9 mouse cellular contexts compared by ENCODE assay signal in the genomic region with DNA sequence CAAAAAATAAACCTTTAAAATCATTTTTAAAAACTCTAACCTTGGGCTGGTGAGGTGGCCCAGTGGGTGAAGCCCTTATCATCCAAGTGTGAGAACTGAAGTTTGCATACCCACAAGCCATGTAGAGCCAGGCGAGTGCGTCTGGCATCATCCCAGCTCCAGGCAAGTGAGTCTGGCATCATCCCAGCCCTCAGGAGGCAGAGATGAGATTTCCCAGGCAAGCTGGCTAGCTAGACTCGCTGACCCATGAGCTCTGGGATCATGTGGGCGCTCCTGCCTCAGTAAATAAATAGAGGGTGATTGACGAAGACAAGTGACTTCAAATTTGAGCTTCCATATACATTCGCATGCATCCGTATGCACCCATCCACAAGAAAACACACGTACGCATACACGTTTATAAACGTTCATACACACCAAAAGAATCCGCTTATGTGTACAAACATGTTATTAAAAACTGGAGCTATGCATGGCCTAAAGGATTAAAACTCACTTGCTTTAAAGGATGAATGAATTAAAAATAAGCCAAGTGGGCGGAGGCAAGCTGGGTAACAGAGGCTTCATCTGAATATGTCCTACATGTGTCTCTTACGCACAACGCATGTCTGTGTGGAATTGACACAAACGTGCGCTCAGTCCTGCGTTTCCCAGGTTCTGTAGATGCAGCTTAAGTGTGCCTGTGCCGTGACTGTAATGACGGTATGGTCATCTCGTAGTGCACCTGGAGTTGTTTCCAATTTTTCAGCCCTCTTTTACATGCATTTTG. TPM values are rescaled to one million over a fixed set of nuclear protein-coding genes. Genes with fewer than 3 reads are reported as not detected.
A peak's percentile ranks its signal among the peaks of the same experiment; 100 is the strongest.
DNase-seq lines count a peak whose midpoint lies in the region; ATAC-seq and TF ChIP-seq lines count a peak whose summit lies in the region.
"Had no signal": no experiment of that assay in that cellular context is flagged by ENCODE, and none has a peak within 500 bp of the region (broad histone marks: within the 10 kb centered on the region; RNA-seq: fewer than 3 reads in every experiment).

No protein-coding gene starts in this region.

- H3K9ac ChIP-seq in forebrain, embryonic 16.5 days (replicated peaks; ENCODE audit: low read depth, low read length), result no peak overlapping the region
- H3K9ac ChIP-seq in hindbrain, embryonic 15.5 days, result no peak overlapping the region
- H3K9ac ChIP-seq in liver, embryonic 11.5 days (ENCODE audit: low read depth, low read length), result no peak overlapping the region
- 0 out of 2 replicates have a peak overlapping the region, but pooled peaks have one; percentile 48 for H3K9ac ChIP-seq in neural tube, embryonic 12.5 days

- peak overlapping the region; percentile 73 for H3K27ac ChIP-seq in brown adipose tissue, adult 24 weeks (replicated peaks; ENCODE audit: low read depth, low read length)
- peak overlapping the region; percentile 86 for H3K27ac ChIP-seq in forebrain, embryonic 16.5 days (ENCODE audit: low read length)
- peak overlapping the region; percentile 82 for H3K27ac ChIP-seq in hindbrain, embryonic 15.5 days (replicated peaks)
- H3K27ac ChIP-seq in liver, embryonic 11.5 days (ENCODE audit: low read depth, low read length), result peak overlapping the region; percentile 20; the same call in 1 of the 2 replicates
- peak overlapping the region; percentile 50; the same call in 1 of the 2 replicates for H3K27ac ChIP-seq in neural tube, embryonic 12.5 days

- H3K27me3 ChIP-seq in Patski, result no peaks in the 10 kb centered on the region
- no peaks in the 10 kb centered on the region for H3K27me3 ChIP-seq in forebrain, embryonic 16.5 days (replicated peaks; ENCODE audit: control insufficient read depth, insufficient read depth, low read length)
- H3K27me3 ChIP-seq in hindbrain, embryonic 15.5 days, result no peaks in the 10 kb centered on the region
- H3K27me3 ChIP-seq in liver, embryonic 11.5 days (replicated peaks; ENCODE audit: control insufficient read depth, insufficient read depth, low read length), result no peaks in the 10 kb centered on the region
- H3K27me3 ChIP-seq in neural tube, embryonic 12.5 days (replicated peaks), result no peaks in the 10 kb centered on the region

- POLR2A ChIA-PET in Patski (lab: Charles Lee), result interaction anchor here (1.3 kb wide), 1 partner anchor 51 kb away, joined by 3 read pairs; no protein-coding TSS in a partner anchor

- no peak overlapping the region for H3K4me3 ChIP-seq in brown adipose tissue, adult 24 weeks (ENCODE audit: insufficient read depth, low read depth, low read length)
- no peak overlapping the region for H3K4me3 ChIP-seq in forebrain, embryonic 16.5 days (replicated peaks; ENCODE audit: low read length)
- H3K4me3 ChIP-seq in hindbrain, embryonic 15.5 days, result no peak overlapping the region
- H3K4me3 ChIP-seq in liver, embryonic 11.5 days (ENCODE audit: low read depth, low read length), result no peak overlapping the region
- H3K4me3 ChIP-seq in neural tube, embryonic 12.5 days, result no peak overlapping the region

- WGBS in forebrain, embryonic 16.5 days, result 58% methylated on average over 21 of the region's 21 CpGs
- WGBS in hindbrain, embryonic 15.5 days, result 62% methylated on average over 21 of the region's 21 CpGs
- 79% methylated on average over 21 of the region's 21 CpGs for WGBS in liver, embryonic 11.5 days
- 81% methylated on average over 21 of the region's 21 CpGs for WGBS in neural tube, embryonic 12.5 days

- no peak for ATAC-seq in Patski
- ATAC-seq in forebrain, embryonic 16.5 days, result peak; percentile 13; the same call in 1 of the 2 replicates
- no peak for ATAC-seq in hindbrain, embryonic 15.5 days (ENCODE audit: low FRiP score, low read depth)
- ATAC-seq in liver, embryonic 11.5 days (replicated peaks; ENCODE audit: low FRiP score), result no peak
- peak; percentile 34; the same call in 1 of the 2 replicates for ATAC-seq in neural tube, embryonic 12.5 days (ENCODE audit: low FRiP score, low read depth)

- in situ Hi-C loops in Patski (cut with MboI; ENCODE audit: low pct_unique_long_range_greater_than_20kb), result no loop called here

- H3K36me3 ChIP-seq in forebrain, embryonic 16.5 days (ENCODE audit: control insufficient read depth, insufficient read depth), result no peaks in the 10 kb centered on the region
- H3K36me3 ChIP-seq in hindbrain, embryonic 15.5 days, result no peaks in the 10 kb centered on the region
- no peaks in the 10 kb centered on the region for H3K36me3 ChIP-seq in liver, embryonic 11.5 days (ENCODE audit: control insufficient read depth, insufficient read depth, low read length)
- H3K36me3 ChIP-seq in neural tube, embryonic 12.5 days, result no peaks in the 10 kb centered on the region

- CTCF ChIA-PET in Patski (lab: Charles Lee), result interaction anchor here (0.8 to 4.0 kb wide), 9 partner anchors 10 to 58 kb away, joined by 3 to 15 read pairs (median 6); a partner anchor contains a TSS

- peaks cover 13% of the 10 kb centered on the region; the same call in 1 of the 2 replicates for H3K4me1 ChIP-seq in brown adipose tissue, adult 24 weeks (ENCODE audit: control insufficient read depth, insufficient read depth, insufficient read length, low read length)
- H3K4me1 ChIP-seq in forebrain, embryonic 16.5 days (replicated peaks; ENCODE audit: control insufficient read depth, insufficient read depth, low read length), result peaks cover 27% of the 10 kb centered on the region
- H3K4me1 ChIP-seq in hindbrain, embryonic 15.5 days (replicated peaks), result peaks cover 45% of the 10 kb centered on the region
- H3K4me1 ChIP-seq in liver, embryonic 11.5 days (replicated peaks; ENCODE audit: control insufficient read depth, insufficient read depth, low read length), result peaks cover 6% of the 10 kb centered on the region; the same call in 1 of the 2 replicates
- H3K4me1 ChIP-seq in neural tube, embryonic 12.5 days, result peaks cover 24% of the 10 kb centered on the region

- peak overlapping the region; percentile 18; the same call in 1 of the 2 replicates for H3K4me2 ChIP-seq in forebrain, embryonic 16.5 days (ENCODE audit: low read length)
- no peak overlapping the region for H3K4me2 ChIP-seq in hindbrain, embryonic 15.5 days
- H3K4me2 ChIP-seq in liver, embryonic 11.5 days, result peak overlapping the region; percentile 30
- peak overlapping the region; percentile 43; the same call in 1 of the 2 replicates for H3K4me2 ChIP-seq in neural tube, embryonic 12.5 days (replicated peaks)

- TF ChIP-seq CTCF in Patski (IDR thresholded peaks at IDR 0.05), result no peak

- peak; percentile 91 for DNase-seq in Patski (ENCODE audit: low read depth, low spot score)
- DNase-seq in liver, embryonic 11.5 days (ENCODE audit: low spot score), result no peak
- DNase-seq in c-Kit-positive CD71-positive TER-119-positive erythroid progenitor cells, embryonic 14.5 days (ENCODE audit: low spot score), result no peak
- DNase-seq in thymus, postnatal 25 days, result no peak

- H3K9me3 ChIP-seq in forebrain, embryonic 16.5 days (ENCODE audit: control insufficient read depth, low read length), result no peaks in the 10 kb centered on the region
- H3K9me3 ChIP-seq in hindbrain, embryonic 15.5 days, result no peaks in the 10 kb centered on the region
- H3K9me3 ChIP-seq in liver, embryonic 11.5 days (ENCODE audit: control insufficient read depth, low read length), result no peaks in the 10 kb centered on the region
- no peaks in the 10 kb centered on the region for H3K9me3 ChIP-seq in neural tube, embryonic 12.5 days
- H3K9me3 ChIP-seq: megakaryocyte, embryonic 14.5 days had no signal

RNA-seq across cellular contexts. Expression of a gene that starts 12.3 kb away (rescaled TPM):
- 66.8 TPM for polyA plus RNA-seq in Patski (2021)
- 3.6 and 5.6 TPM in 2 replicates for polyA plus RNA-seq in brown adipose tissue, adult 24 weeks (2012; ENCODE audit: insufficient read depth, insufficient read length, missing spikeins)
- 6.8 and 8.6 TPM in 2 replicates for polyA plus RNA-seq in forebrain, embryonic 16.5 days (2015; fragmentation: Nextera tagmentation; extraction: Ambion mirVana)
- polyA plus RNA-seq in hindbrain, embryonic 15.5 days (2015; fragmentation: Nextera tagmentation; extraction: Ambion mirVana), result 9.2 and 10.1 TPM in 2 replicates
- 24.3 and 25.7 TPM in 2 replicates for polyA plus RNA-seq in liver, embryonic 11.5 days (2014; fragmentation: Nextera tagmentation; extraction: Ambion mirVana)
- polyA plus RNA-seq in neural tube, embryonic 12.5 days (2016; fragmentation: Nextera tagmentation; extraction: Ambion mirVana), result 15.2 and 17.3 TPM in 2 replicates

RNA-seq across cellular contexts. Expression of a gene that starts 43.3 kb away (rescaled TPM):
- polyA plus RNA-seq in Patski (2021), result 0.51 TPM
- 2.9 and 3.5 TPM in 2 replicates for polyA plus RNA-seq in brown adipose tissue, adult 24 weeks (2012; ENCODE audit: insufficient read depth, insufficient read length, missing spikeins)
- 45.3 and 49.5 TPM in 2 replicates for polyA plus RNA-seq in forebrain, embryonic 16.5 days (2015; fragmentation: Nextera tagmentation; extraction: Ambion mirVana)
- 28.2 and 33.4 TPM in 2 replicates for polyA plus RNA-seq in hindbrain, embryonic 15.5 days (2015; fragmentation: Nextera tagmentation; extraction: Ambion mirVana)
- polyA plus RNA-seq in liver, embryonic 11.5 days (2014; fragmentation: Nextera tagmentation; extraction: Ambion mirVana), result 13.1 and 13.2 TPM in 2 replicates
- polyA plus RNA-seq in neural tube, embryonic 12.5 days (2016; fragmentation: Nextera tagmentation; extraction: Ambion mirVana), result 46.1 and 51.4 TPM in 2 replicates

Comparison
In these comparisons a context has a peak if more than half of its experiments do, and no peak if none do; other contexts are left out.
1. ATAC-seq: peak in forebrain, embryonic 16.5 days (single experiment) and neural tube, embryonic 12.5 days (single experiment); none in Patski (single experiment), hindbrain, embryonic 15.5 days (single experiment) and liver, embryonic 11.5 days (single experiment).
2. H3K27ac ChIP-seq: peak in every context shown above with its lines; median percentile 86 in forebrain, embryonic 16.5 days; 82 in hindbrain, embryonic 15.5 days; 73 in brown adipose tissue, adult 24 weeks; 50 in neural tube, embryonic 12.5 days; 20 in liver, embryonic 11.5 days.